Mouse (Mus musculus): Measurements from ENCODE around the gene Snap91.

The Snap91 gene

GRCm38 (mm10) chr9:86745926-86746581 lies 134.4 kb downstream of the Snap91 start:
- DNase-seq (ENCODE audit: low spot score in 2 of 2): peak; percentile 7 to 31

GRCm38 (mm10) chr9:86744041-86744440 lies 136.4 kb downstream of the Snap91 start:
- DNase-seq (ENCODE audit: low spot score in 2 of 2): no peak

DNA sequence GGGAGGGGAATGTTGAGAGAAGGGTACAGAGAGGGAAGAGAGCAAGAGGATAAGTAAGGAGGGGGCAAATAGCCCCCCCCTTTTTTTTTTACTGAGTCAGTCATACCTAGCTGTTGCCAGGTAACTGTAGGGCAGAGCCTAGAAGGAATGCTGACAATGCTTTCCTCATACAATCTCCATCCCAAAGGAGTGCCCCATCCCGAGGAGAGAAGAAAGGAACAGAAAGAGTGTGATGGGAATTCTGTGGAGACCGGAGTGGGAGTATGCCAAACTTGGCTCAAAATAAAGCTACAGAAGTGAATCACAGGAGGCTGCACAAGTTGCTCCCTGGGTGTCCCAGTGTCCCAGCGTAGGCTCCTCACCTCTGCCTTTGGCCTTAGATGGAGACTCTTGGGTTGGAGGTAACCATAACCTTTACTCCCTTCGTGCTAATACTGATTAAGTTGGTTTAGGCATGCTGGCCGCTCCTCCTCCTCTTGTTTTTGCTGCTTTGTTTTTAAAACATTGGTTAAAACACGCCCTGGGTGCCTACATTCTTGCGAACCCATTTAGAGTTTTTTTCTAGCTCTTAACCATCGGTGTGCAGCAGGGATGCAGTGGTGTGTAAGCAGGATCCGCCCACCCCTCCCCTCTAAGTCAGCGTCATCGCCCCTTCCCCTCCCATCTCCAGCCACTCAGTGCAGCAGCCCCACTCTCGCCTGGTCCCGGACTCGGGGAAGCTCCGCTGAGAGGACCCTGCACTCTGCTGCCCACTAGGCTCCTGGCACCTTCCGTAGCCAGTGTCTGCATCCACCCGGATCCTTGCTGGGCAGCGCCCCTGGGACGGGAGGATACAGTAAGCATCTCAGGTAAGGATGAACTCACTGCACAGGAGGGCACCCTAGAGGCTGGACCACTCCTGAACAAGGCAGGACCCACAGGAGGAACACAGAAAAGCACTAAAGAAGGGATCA lies 137.2 kb downstream of the Snap91 start, which contains the start of gene Prss35:
Gene Prss35, plus strand, starts transcription at position 691 of the 953 bp plus-strand sequence.
- no peak for DNase-seq (ENCODE audit: low spot score in 2 of 2)

- DNase-seq (ENCODE audit: low spot score in 2 of 2): no peak
Measured at GRCm38 (mm10) chr9:86739971-86740370, 140.5 kb downstream of the Snap91 start.

DNA sequence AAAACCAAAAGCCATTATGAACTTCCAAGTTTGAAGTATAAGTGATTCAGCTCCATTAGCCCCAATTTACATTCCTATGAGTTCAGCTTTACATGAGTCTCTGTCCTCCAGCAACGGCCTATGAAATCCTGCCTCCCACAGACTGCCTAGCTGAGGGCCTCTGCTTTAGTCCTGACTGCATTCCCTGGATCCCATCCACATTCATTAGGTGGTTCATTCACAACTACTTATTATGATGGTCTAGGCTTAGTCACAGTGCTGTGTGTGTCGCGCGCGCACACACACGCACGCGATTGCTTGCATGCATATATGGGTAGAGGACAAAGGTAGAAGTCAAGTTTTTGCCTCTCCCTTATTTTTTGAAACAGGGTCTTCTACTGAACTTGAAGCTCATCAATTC lies 141.7 kb downstream of the Snap91 start:
- no peak for DNase-seq (ENCODE audit: low spot score in 2 of 2)

- DNase-seq (ENCODE audit: low spot score in 2 of 2): no peak
Measured at GRCm38 (mm10) chr9:86738067-86738466, 142.4 kb downstream of the Snap91 start.

GRCm38 (mm10) chr9:86736991-86737390 lies 143.5 kb downstream of the Snap91 start:
- DNase-seq (ENCODE audit: low spot score in 2 of 2): no peak

- no peak for DNase-seq (ENCODE audit: low spot score in 2 of 2)
Measured at GRCm38 (mm10) chr9:86734795-86735194, 145.7 kb downstream of the Snap91 start.

GRCm38 (mm10) chr9:86734357-86734756 lies 146.1 kb downstream of the Snap91 start:
- DNase-seq (ENCODE audit: low spot score in 2 of 2): no peak

DNA sequence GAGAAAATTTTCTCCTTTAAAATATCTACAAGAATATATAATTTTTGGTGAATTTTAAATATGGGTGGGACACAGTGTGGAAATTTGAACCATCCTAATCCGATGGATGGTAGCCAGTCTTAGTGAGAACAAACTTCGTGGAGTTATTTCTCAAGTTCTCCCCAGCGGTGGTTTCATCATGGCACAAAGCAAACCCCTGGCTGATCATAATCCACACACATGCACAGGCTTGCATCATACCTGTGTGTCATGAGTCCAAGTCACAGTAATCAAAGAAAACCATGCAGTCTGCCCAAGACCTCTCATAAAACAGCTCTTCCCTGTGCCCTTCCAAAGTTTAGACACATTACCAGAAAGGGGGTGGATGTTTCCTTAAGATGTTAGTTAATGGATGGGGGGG lies 150.6 kb downstream of the Snap91 start:
- DNase-seq (ENCODE audit: low spot score in 2 of 2): no peak

GRCm38 (mm10) chr9:86729084-86729483 lies 151.4 kb downstream of the Snap91 start:
- DNase-seq (ENCODE audit: low spot score in 2 of 2): no peak

- no peak for DNase-seq (ENCODE audit: low spot score in 2 of 2)
Measured at GRCm38 (mm10) chr9:86728214-86728814, 152.1 kb downstream of the Snap91 start.

DNA sequence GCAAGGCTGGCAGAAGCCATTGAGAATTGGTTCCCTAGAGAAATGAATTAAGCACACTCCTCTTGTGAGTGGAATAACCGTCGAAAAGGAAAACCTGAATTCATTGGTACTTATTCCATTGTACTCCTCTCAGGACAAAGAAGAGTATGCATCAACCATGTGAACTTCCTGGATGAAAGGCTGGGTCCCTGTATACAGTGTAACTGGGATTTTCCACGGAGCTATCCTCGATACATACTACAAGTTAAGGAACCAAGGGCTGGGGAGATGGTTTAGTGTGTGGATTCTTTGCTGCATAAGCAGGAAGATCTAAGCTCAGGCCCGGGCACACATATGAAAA lies 154.1 kb downstream of the Snap91 start:
- no peak for DNase-seq (ENCODE audit: low spot score in 2 of 2)

- DNase-seq (ENCODE audit: low spot score in 2 of 2): no peak
Measured at GRCm38 (mm10) chr9:86725604-86726380, 154.7 kb downstream of the Snap91 start.

GRCm38 (mm10) chr9:86725066-86725465 lies 155.4 kb downstream of the Snap91 start:
- no peak for DNase-seq (ENCODE audit: low spot score in 2 of 2)

- DNase-seq (ENCODE audit: low spot score in 2 of 2): no peak
Measured at GRCm38 (mm10) chr9:86720794-86721193, 159.7 kb downstream of the Snap91 start.

DNA sequence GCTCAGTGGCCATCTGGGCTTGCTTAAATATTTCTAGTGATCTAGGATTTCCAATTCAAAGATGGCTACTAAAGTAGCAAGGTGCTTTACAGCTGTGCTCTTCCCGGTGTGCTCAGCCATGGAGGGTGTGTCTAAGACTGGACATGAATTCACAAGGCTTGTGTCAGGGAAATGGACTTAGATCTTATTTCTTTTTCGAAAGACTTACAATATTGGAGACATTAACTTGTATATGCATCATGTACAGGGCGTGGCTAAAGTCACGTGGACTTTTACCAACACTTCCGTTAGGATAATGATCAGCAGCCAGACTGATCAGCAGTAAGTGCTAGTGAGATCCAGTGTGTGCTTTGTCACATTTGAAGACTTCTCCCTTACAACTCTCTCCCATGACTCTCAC lies 160.2 kb downstream of the Snap91 start:
- DNase-seq (ENCODE audit: low spot score in 2 of 2): no peak

- no peak for DNase-seq (ENCODE audit: low spot score in 2 of 2)
Measured at GRCm38 (mm10) chr9:86717119-86717518, 163.3 kb downstream of the Snap91 start.

DNA sequence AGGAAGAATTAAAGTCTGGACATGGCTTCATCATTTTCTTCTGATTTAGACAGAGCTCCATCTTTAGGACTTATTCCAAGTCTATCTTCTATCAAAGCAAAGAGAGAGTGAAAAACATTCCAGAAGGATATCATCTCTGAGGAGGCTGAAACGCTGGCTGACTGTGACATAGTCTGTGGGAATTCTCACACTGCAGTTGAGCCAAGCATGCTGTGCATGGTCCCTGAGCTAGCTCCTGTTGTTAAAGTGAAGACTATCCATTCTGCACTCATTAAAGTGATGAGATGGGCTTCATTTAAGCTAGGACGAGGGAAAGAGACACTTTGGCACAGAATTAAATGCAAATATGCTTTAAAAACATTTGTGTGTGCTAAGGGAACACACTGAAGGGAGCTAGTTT lies 163.9 kb downstream of the Snap91 start:
- no peak for DNase-seq (ENCODE audit: low spot score in 2 of 2)
